Mouse (Mus musculus): Measurements from ENCODE around the gene Il22ra1. TPM values are rescaled to one million over a fixed set of nuclear protein-coding genes. Genes with fewer than 3 reads are reported as not detected.

The Il22ra1 gene
- polyA plus RNA-seq, 1 experiment from 2014 or later, result not detected

DNA sequence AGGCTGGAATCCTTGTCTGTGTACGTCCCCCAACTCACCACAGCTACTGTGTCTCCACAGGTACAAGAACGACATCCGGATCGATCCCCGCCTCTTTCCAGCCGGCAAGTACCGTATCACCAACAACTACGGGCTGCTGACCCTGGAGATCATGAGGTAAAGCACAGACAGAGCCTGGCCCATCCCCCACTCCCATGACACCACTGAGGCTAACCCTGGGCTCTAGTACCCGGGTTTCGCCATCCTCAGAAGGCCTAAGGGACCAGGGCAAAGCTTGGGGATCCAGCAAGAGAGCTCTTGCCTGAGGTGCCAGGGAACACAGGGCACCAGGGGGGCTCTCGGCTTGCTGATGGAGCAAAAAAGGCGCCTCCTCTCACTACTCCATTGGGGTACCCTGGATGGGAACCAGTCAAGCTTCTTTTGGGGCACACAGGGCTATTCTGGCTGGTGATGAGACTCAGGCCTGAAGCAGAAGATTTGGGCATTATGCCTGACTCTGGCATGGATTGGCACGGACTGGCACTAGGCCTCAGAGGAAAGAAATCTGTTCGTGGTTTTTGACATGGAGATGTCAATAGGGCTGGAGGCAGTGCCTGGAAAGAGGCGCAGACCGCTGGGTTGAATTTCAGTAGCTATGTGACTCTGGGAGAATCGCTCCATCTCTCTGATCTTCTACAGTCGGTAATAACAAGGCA lies 42.8 kb downstream of the Il22ra1 start:
- Histone ChIP-seq H3K9ac (replicated peaks; ENCODE audit: low read depth, low read length) (no peak overlapping the region), H3K9me3 (ENCODE audit: control insufficient read depth, low read length) (no peaks in the 10 kb centered on the region), H3K27ac (ENCODE audit: low read depth, low read length) (no peak overlapping the region), H3K4me3 (ENCODE audit: low read depth, low read length) (no peak overlapping the region), H3K4me2 (ENCODE audit: low read depth, low read length) (no peak overlapping the region), H3K27me3 (ENCODE audit: control insufficient read depth, insufficient read depth, low read length) (no peaks in the 10 kb centered on the region), H3K36me3 (ENCODE audit: control insufficient read depth, insufficient read depth, low read length) (no peaks in the 10 kb centered on the region), H3K4me1 (ENCODE audit: control insufficient read depth, insufficient read depth, low read length) (no peaks in the 10 kb centered on the region)
- 85% methylated on average over 18 of the region's 18 CpGs for WGBS
- ATAC-seq (ENCODE audit: low read depth), result no peak

DNA sequence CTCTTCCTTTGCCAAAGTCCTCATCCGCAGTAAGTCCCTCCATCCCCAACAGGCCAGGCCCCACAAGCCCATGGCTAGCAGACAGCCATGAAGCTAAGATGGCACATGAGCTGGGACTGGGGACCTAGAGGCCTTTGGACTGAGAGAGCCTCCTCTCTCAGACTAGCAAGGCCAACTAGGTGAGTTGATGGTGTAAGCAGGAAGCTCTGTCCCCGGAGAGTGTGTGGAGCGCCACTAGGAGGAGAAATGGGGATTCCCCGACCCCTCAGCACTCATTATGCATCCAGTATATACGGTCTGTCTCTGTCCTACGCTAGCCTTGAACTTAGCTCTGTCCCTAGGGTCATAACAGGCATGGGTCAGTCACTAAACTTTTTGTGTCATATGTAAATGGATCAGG lies 43.6 kb downstream of the Il22ra1 start:
- Histone ChIP-seq H3K36me3 (ENCODE audit: control insufficient read depth, insufficient read depth, low read length) (no peaks in the 10 kb centered on the region), H3K4me2 (ENCODE audit: low read depth, low read length) (no peak overlapping the region), H3K9me3 (ENCODE audit: control insufficient read depth, low read length) (no peaks in the 10 kb centered on the region), H3K27ac (ENCODE audit: low read depth, low read length) (no peak overlapping the region), H3K9ac (replicated peaks; ENCODE audit: low read depth, low read length) (no peak overlapping the region), H3K4me3 (ENCODE audit: low read depth, low read length) (no peak overlapping the region), H3K4me1 (ENCODE audit: control insufficient read depth, insufficient read depth, low read length) (no peaks in the 10 kb centered on the region), H3K27me3 (ENCODE audit: control insufficient read depth, insufficient read depth, low read length) (no peaks in the 10 kb centered on the region)
- no peak for ATAC-seq (ENCODE audit: low read depth)
- 84% methylated on average over 6 of the region's 6 CpGs for WGBS

DNA sequence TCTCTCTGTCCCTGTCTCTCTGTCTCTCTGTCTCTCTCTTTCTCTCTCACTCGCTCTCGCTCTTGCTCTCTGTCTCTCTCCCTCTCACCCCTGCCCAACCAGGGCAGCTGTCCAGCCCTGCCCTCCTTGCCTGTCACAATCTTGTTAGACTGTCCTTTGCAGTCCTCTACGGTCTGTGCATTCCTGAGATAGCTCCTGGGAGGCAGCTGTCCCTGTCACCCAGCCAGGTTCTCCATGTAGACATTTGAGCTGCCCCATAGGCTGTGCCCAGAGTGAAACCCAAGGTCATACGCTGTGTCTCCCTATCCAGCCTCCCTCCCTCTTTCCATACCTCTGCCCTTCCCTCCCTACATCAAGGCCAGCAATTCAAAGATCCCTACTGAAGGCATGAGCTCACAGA lies 44.7 kb downstream of the Il22ra1 start:
- Histone ChIP-seq H3K9me3 (ENCODE audit: control insufficient read depth, low read length) (no peaks in the 10 kb centered on the region), H3K27ac (ENCODE audit: low read depth, low read length) (no peak overlapping the region), H3K4me3 (ENCODE audit: low read depth, low read length) (no peak overlapping the region), H3K4me1 (ENCODE audit: control insufficient read depth, insufficient read depth, low read length) (no peaks in the 10 kb centered on the region), H3K4me2 (ENCODE audit: low read depth, low read length) (no peak overlapping the region), H3K9ac (replicated peaks; ENCODE audit: low read depth, low read length) (no peak overlapping the region), H3K27me3 (ENCODE audit: control insufficient read depth, insufficient read depth, low read length) (no peaks in the 10 kb centered on the region), H3K36me3 (ENCODE audit: control insufficient read depth, insufficient read depth, low read length) (no peaks in the 10 kb centered on the region)
- ATAC-seq (ENCODE audit: low read depth), result no peak
- WGBS, result 81% methylated on average over 4 of the region's 4 CpGs

DNA sequence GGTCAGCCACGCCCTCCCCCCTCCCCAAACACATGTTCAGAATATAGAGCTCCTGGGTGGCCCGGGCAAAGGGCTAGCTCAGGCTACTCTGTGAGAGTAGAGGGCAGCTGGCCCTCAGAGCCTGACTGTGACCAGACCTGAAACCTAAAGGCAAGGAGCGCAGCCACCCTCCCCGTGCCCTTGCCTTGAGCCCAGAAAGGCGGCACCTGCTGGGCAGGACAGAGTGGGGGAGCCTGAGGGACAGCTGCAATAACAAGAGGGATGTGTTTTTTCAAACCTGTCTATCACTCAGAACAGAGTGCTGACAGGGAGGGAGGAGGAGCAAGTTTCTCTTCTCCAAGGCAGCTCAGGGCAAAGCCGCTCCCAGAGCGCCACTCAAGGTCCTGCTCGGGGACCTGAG lies 46.5 kb downstream of the Il22ra1 start:
- no peaks in the 10 kb centered on the region for H3K27me3 ChIP-seq (ENCODE audit: control insufficient read depth, insufficient read depth, low read length)
- 62% methylated on average over 7 of the region's 8 CpGs for WGBS
- no peak overlapping the region for H3K9ac ChIP-seq (replicated peaks; ENCODE audit: low read depth, low read length)
- H3K9me3 ChIP-seq (ENCODE audit: control insufficient read depth, low read length), result no peaks in the 10 kb centered on the region
- no peak overlapping the region for H3K4me2 ChIP-seq (ENCODE audit: low read depth, low read length)
- H3K36me3 ChIP-seq (ENCODE audit: control insufficient read depth, insufficient read depth, low read length), result no peaks in the 10 kb centered on the region
- no peak overlapping the region for H3K27ac ChIP-seq (ENCODE audit: low read depth, low read length)
- H3K4me3 ChIP-seq (ENCODE audit: low read depth, low read length), result no peak overlapping the region
- H3K4me1 ChIP-seq (ENCODE audit: control insufficient read depth, insufficient read depth, low read length), result no peaks in the 10 kb centered on the region
- no peak for ATAC-seq (ENCODE audit: low read depth)

- 85% methylated on average over 4 of the region's 4 CpGs for WGBS
- no peak for ATAC-seq (ENCODE audit: low read depth)
- H3K4me1 ChIP-seq (ENCODE audit: control insufficient read depth, insufficient read depth, low read length), result no peaks in the 10 kb centered on the region
These were observed 48.9 kb downstream of the Il22ra1 start for GRCm38 (mm10) chr4:135776850-135777249.

DNA sequence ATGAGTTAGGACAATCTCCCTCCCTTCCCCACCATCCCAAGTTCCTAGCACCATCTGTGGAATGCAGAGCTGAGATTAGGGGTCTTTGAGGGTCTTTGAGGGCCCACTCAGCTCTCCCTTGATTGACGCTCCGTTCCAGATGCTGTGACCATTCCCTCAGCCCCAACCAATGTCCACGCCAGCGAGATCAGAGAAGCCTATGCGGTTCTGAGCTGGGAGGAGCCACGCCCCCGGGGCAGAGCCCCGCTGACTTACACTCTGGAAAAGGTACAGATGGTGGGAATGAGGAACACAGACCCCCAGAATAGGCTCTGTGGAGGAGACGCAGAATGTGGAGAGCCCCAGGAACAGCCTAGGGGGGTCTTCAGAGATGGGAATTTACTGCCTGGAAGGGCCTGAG lies 51.7 kb downstream of the Il22ra1 start:
- Histone ChIP-seq H3K27ac (ENCODE audit: low read depth, low read length) (no peak overlapping the region), H3K36me3 (ENCODE audit: control insufficient read depth, insufficient read depth, low read length) (no peaks in the 10 kb centered on the region), H3K4me1 (ENCODE audit: control insufficient read depth, insufficient read depth, low read length) (no peaks in the 10 kb centered on the region), H3K4me2 (ENCODE audit: low read depth, low read length) (no peak overlapping the region), H3K4me3 (ENCODE audit: low read depth, low read length) (no peak overlapping the region), H3K27me3 (ENCODE audit: control insufficient read depth, insufficient read depth, low read length) (no peaks in the 10 kb centered on the region), H3K9me3 (ENCODE audit: control insufficient read depth, low read length) (no peaks in the 10 kb centered on the region), H3K9ac (replicated peaks; ENCODE audit: low read depth, low read length) (no peak overlapping the region)
- WGBS, result 71% methylated on average over 9 of the region's 9 CpGs
- ATAC-seq (ENCODE audit: low read depth), result no peak

More at GRCm38 (mm10) chr4:135776850-135777249, 48.9 kb downstream of the Il22ra1 start:
- Histone ChIP-seq H3K9ac (replicated peaks; ENCODE audit: low read depth, low read length) (no peak overlapping the region), H3K36me3 (ENCODE audit: control insufficient read depth, insufficient read depth, low read length) (no peaks in the 10 kb centered on the region), H3K4me3 (ENCODE audit: low read depth, low read length) (no peak overlapping the region), H3K27me3 (ENCODE audit: control insufficient read depth, insufficient read depth, low read length) (no peaks in the 10 kb centered on the region), H3K4me2 (ENCODE audit: low read depth, low read length) (no peak overlapping the region), H3K27ac (ENCODE audit: low read depth, low read length) (no peak overlapping the region), H3K9me3 (ENCODE audit: control insufficient read depth, low read length) (no peaks in the 10 kb centered on the region)

- 83% methylated on average over 3 of the region's 3 CpGs for WGBS
- Histone ChIP-seq H3K4me3 (ENCODE audit: low read depth, low read length) (no peak overlapping the region), H3K36me3 (ENCODE audit: control insufficient read depth, insufficient read depth, low read length) (no peaks in the 10 kb centered on the region), H3K9ac (replicated peaks; ENCODE audit: low read depth, low read length) (no peak overlapping the region), H3K4me1 (ENCODE audit: control insufficient read depth, insufficient read depth, low read length) (no peaks in the 10 kb centered on the region), H3K9me3 (ENCODE audit: control insufficient read depth, low read length) (no peaks in the 10 kb centered on the region), H3K27me3 (ENCODE audit: control insufficient read depth, insufficient read depth, low read length) (no peaks in the 10 kb centered on the region), H3K27ac (ENCODE audit: low read depth, low read length) (no peak overlapping the region), H3K4me2 (ENCODE audit: low read depth, low read length) (no peak overlapping the region)
- ATAC-seq (ENCODE audit: low read depth), result no peak
These were observed 52.3 kb downstream of the Il22ra1 start for GRCm38 (mm10) chr4:135780255-135780654.

DNA sequence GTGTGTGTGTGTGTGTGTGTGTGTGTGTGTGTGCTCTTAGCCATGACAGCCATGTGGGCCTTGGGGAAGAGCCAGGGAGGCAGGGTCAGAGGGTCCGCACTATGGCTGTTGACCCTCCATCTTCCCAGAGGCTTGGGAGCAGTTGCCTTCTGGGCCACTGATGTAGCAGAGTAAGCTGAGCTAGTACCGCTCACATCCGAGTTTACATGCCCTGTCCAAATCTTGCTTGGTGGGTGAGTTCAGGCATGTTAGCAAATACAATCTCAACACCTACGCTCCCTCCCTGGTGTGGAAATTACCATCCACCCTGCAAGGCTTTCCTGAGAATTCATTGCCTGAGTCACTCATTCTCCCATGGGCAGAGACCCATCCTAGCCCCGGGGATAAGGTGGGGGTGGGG lies 53.3 kb downstream of the Il22ra1 start:
- ATAC-seq (ENCODE audit: low read depth), result no peak
- H3K4me3 ChIP-seq (ENCODE audit: low read depth, low read length), result no peak overlapping the region
- H3K27me3 ChIP-seq (ENCODE audit: control insufficient read depth, insufficient read depth, low read length), result no peaks in the 10 kb centered on the region
- H3K9me3 ChIP-seq (ENCODE audit: control insufficient read depth, low read length), result no peaks in the 10 kb centered on the region
- no peaks in the 10 kb centered on the region for H3K4me1 ChIP-seq (ENCODE audit: control insufficient read depth, insufficient read depth, low read length)
- H3K4me2 ChIP-seq (ENCODE audit: low read depth, low read length), result no peak overlapping the region
- no peak overlapping the region for H3K9ac ChIP-seq (replicated peaks; ENCODE audit: low read depth, low read length)
- WGBS, result 88% methylated on average over 5 of the region's 5 CpGs
- no peaks in the 10 kb centered on the region for H3K36me3 ChIP-seq (ENCODE audit: control insufficient read depth, insufficient read depth, low read length)
- no peak overlapping the region for H3K27ac ChIP-seq (ENCODE audit: low read depth, low read length)

- ATAC-seq (ENCODE audit: low read depth), result no peak
- Histone ChIP-seq H3K27me3 (ENCODE audit: control insufficient read depth, insufficient read depth, low read length) (no peaks in the 10 kb centered on the region), H3K9me3 (ENCODE audit: control insufficient read depth, low read length) (no peaks in the 10 kb centered on the region), H3K9ac (replicated peaks; ENCODE audit: low read depth, low read length) (no peak overlapping the region), H3K4me2 (ENCODE audit: low read depth, low read length) (no peak overlapping the region), H3K4me1 (ENCODE audit: control insufficient read depth, insufficient read depth, low read length) (no peaks in the 10 kb centered on the region), H3K36me3 (ENCODE audit: control insufficient read depth, insufficient read depth, low read length) (no peaks in the 10 kb centered on the region), H3K4me3 (ENCODE audit: low read depth, low read length) (no peak overlapping the region), H3K27ac (ENCODE audit: low read depth, low read length) (no peak overlapping the region)
- WGBS, result 87% methylated on average over 5 of the region's 5 CpGs
These were observed 58.6 kb downstream of the Il22ra1 start for GRCm38 (mm10) chr4:135786581-135786980.

Data from neural tube, embryonic 14.5 days (tissue).